Mouse (Mus musculus) hindbrain, embryonic 12.5 days (tissue): ENCODE data around the gene Cabp2. TPM values are rescaled to one million over a fixed set of nuclear protein-coding genes. Genes with fewer than 3 reads are reported as not detected.

Source experiments
- ATAC-seq: fragments of 200-750 bp; cut with Nextera tagmentation; 2 replicates; pipeline ENCODE4 v1.8.0; 2017; ENCODE audit warnings: moderate TSS enrichment; ENCODE audit not compliant: low FRiP score
- H3K27ac ChIP-seq: fragments of 300-500 bp; sonication (generic); 2 replicates; pipeline ENCODE4 v1.5.1; 2016; ENCODE audit warnings: mild to moderate bottlenecking
- H3K27me3 ChIP-seq: fragments of 300-500 bp; sonication (generic); 2 replicates; pipeline ENCODE4 v1.6.1; 2016; ENCODE audit warnings: mild to moderate bottlenecking
- H3K36me3 ChIP-seq: fragments of 300-500 bp; sonication (generic); 2 replicates; pipeline ENCODE4 v1.6.1; 2016; ENCODE audit warnings: mild to moderate bottlenecking
- H3K4me1 ChIP-seq: fragments of 300-500 bp; sonication (generic); 2 replicates; pipeline ENCODE4 v1.6.1; 2016
- H3K4me2 ChIP-seq: fragments of 300-500 bp; sonication (generic); replicated peaks from 2 replicates; pipeline ENCODE4 v1.6.1; 2016; ENCODE audit warnings: mild to moderate bottlenecking
- H3K4me3 ChIP-seq: fragments of 300-500 bp; sonication (generic); 2 replicates; pipeline ENCODE4 v1.5.1; 2016; ENCODE audit warnings: mild to moderate bottlenecking
- H3K9ac ChIP-seq: fragments of 300-500 bp; sonication (generic); 2 replicates; pipeline ENCODE4 v1.6.1; 2016; ENCODE audit warnings: mild to moderate bottlenecking, moderate library complexity
- H3K9me3 ChIP-seq: fragments of 300-500 bp; sonication (generic); replicated peaks from 2 replicates; pipeline ENCODE4 v1.6.1; 2016; ENCODE audit warnings: mild to moderate bottlenecking
- WGBS: fragments of 180-500 bp; shearing (Covaris S2); methylation state at CpG from one replicate; pipeline ENCODE4 v1.1.7; 2016; 5-methylcytosine and 5-hydroxymethylcytosine counted together
- polyA plus RNA-seq: library from polyadenylated mRNA; unstranded; fragments of >200 nt; fragmentation: Nextera tagmentation; extraction: Ambion mirVana; gene quantifications from 2 replicates; pipeline ENCODE4 v1.2.1, GENCODE M21; 2016

The Cabp2 gene
- polyA plus RNA-seq, 1 experiment from 2014 or later: not detected

GRCm38 (mm10) chr19:4099837-4100717 is 18.7 kb downstream of the Cabp2 start, which contains the start of gene Pitpnm1:
Gene Pitpnm1 (plus strand): TSS chr19:4099998.
- H3K4me2 ChIP-seq: peak within 1 kb of the TSS; percentile 69
- H3K4me1 ChIP-seq: peaks cover 49% of the 10 kb centered on the region
- H3K4me3 ChIP-seq: peak within 1 kb of the TSS; percentile 50
- WGBS: 1% methylated on average over 53 of the region's 53 CpGs
- peaks cover 43% of the 10 kb centered on the region for H3K27me3 ChIP-seq
- H3K9ac ChIP-seq: peak within 1 kb of the TSS; percentile 68
- no peaks in the 10 kb centered on the region for H3K9me3 ChIP-seq
- peak within 1 kb of the TSS; percentile 45; the same call in 1 of the 2 replicates for H3K27ac ChIP-seq
- no peak for ATAC-seq
- no peaks in the 10 kb centered on the region for H3K36me3 ChIP-seq

DNA sequence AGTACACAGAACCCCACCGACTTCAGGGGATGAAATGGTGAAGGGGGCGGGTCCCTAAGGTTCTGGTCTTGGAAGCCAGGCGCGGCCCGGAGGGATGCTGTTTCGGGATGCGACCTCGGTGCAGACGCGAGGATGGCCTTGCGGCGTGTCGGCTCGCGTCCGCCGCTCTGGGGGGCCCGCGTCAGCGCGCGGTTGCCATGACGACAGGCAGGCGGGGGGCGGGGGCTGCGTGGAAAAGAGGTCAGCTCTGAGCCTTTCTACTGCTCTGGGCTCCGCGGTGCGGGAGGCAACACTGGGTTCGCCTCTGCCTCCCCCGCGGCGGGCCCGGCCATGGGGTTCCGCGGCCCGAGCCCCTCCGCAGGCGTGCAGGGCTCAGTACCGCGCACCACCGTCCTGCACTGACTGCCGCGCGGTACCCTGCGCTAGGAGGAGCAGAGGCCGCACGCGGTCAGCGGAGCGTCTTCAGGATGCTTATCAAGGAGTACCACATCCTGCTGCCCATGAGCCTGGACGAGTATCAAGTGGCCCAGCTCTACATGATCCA is 19.4 kb downstream of the Cabp2 start:
- peak overlapping the region; percentile 45; the same call in 1 of the 2 replicates for H3K27ac ChIP-seq
- H3K4me1 ChIP-seq: peaks cover 49% of the 10 kb centered on the region
- 1% methylated on average over 52 of the region's 52 CpGs for WGBS
- H3K36me3 ChIP-seq: no peaks in the 10 kb centered on the region
- peaks cover 43% of the 10 kb centered on the region for H3K27me3 ChIP-seq
- H3K4me3 ChIP-seq: peak overlapping the region; percentile 50
- 0 out of 2 replicates have a peak, but pooled peaks have one; percentile 0 for ATAC-seq
- peak overlapping the region; percentile 68 for H3K9ac ChIP-seq
- H3K9me3 ChIP-seq: no peaks in the 10 kb centered on the region
- H3K4me2 ChIP-seq: peak overlapping the region; percentile 69

- Histone ChIP-seq H3K9me3 (no peaks in the 10 kb centered on the region), H3K27me3 (peaks cover 43% of the 10 kb centered on the region), H3K4me2 (peak overlapping the region; percentile 69), H3K9ac (peak overlapping the region; percentile 68), H3K27ac (no peak overlapping the region), H3K36me3 (no peaks in the 10 kb centered on the region), H3K4me1 (peaks cover 45% of the 10 kb centered on the region), H3K4me3 (peak overlapping the region; percentile 50)
- no peak for ATAC-seq
- WGBS: 58% methylated on average over 6 of the region's 6 CpGs
These were observed 20.1 kb downstream of the Cabp2 start for GRCm38 (mm10) chr19:4101466-4101865.

DNA sequence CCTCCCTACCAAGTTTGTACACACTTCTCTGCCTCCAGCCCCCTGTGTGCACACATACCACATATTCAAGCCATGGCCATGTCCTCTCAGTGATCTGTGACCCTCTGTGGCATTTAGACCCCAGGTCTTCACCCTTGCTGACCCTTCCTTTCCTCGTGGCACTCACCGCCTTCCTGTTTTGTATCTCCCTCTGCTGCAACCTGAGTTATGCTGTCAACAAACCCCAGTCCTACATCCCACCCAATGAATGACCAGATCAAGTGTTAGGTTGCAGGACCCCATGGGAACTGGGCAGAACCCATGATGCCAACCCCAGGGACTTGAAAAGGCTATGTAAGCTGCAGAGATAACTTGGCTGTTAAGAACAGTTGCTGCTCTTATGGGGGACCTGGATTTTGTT is 20.7 kb downstream of the Cabp2 start:
- H3K4me2 ChIP-seq: peak overlapping the region; percentile 69; the same call in 1 of the 2 replicates
- H3K9me3 ChIP-seq: no peaks in the 10 kb centered on the region
- H3K4me3 ChIP-seq: no peak overlapping the region
- H3K27me3 ChIP-seq: peaks cover 43% of the 10 kb centered on the region
- H3K4me1 ChIP-seq: peaks cover 43% of the 10 kb centered on the region
- WGBS: 67% methylated on average over 2 of the region's 2 CpGs
- no peak overlapping the region for H3K9ac ChIP-seq
- no peaks in the 10 kb centered on the region for H3K36me3 ChIP-seq
- no peak for ATAC-seq
- no peak overlapping the region for H3K27ac ChIP-seq

GRCm38 (mm10) chr19:4102626-4103025 is 21.2 kb downstream of the Cabp2 start:
- H3K9me3 ChIP-seq: no peaks in the 10 kb centered on the region
- H3K27ac ChIP-seq: no peak overlapping the region
- H3K27me3 ChIP-seq: peaks cover 43% of the 10 kb centered on the region
- no peak overlapping the region for H3K4me3 ChIP-seq
- H3K36me3 ChIP-seq: no peaks in the 10 kb centered on the region; the same call in 1 of the 2 replicates
- 93% methylated on average over 12 of the region's 12 CpGs for WGBS
- no peak for ATAC-seq
- H3K4me2 ChIP-seq: no peak overlapping the region
- H3K4me1 ChIP-seq: peaks cover 42% of the 10 kb centered on the region
- H3K9ac ChIP-seq: no peak overlapping the region

GRCm38 (mm10) chr19:4103294-4103693 is 21.9 kb downstream of the Cabp2 start:
- WGBS: 93% methylated on average over 18 of the region's 18 CpGs
- no peaks in the 10 kb centered on the region for H3K9me3 ChIP-seq
- no peak overlapping the region for H3K9ac ChIP-seq
- no peak overlapping the region for H3K27ac ChIP-seq
- H3K36me3 ChIP-seq: peaks cover 4% of the 10 kb centered on the region; the same call in 1 of the 2 replicates
- ATAC-seq: no peak
- peaks cover 43% of the 10 kb centered on the region for H3K27me3 ChIP-seq
- no peak overlapping the region for H3K4me2 ChIP-seq
- peaks cover 36% of the 10 kb centered on the region for H3K4me1 ChIP-seq
- H3K4me3 ChIP-seq: no peak overlapping the region

DNA sequence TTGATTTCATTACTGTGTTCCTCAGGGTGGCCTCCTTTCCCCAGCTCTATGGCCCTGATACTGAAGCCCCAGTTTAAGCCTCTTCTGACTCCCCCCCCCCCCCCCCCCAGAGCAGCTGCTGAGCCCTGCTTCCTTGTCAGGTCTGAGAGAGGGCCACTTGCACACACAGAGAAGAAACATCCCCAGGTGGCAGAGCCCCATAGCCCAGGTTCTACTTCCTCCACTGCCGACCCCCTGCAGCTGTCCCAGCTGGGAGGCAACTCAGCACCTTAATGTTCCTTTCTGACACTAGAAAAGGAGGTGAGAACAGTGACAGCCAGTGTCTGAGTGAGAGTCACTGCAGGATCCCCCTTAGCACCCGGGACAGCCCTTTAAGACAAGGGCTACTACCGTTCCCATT is 22.4 kb downstream of the Cabp2 start:
- H3K4me2 ChIP-seq: no peak overlapping the region
- H3K9ac ChIP-seq: no peak overlapping the region
- H3K36me3 ChIP-seq: peaks cover 8% of the 10 kb centered on the region; the same call in 1 of the 2 replicates
- ATAC-seq: no peak
- H3K27me3 ChIP-seq: peaks cover 43% of the 10 kb centered on the region
- no peak overlapping the region for H3K4me3 ChIP-seq
- no peak overlapping the region for H3K27ac ChIP-seq
- 79% methylated on average over 3 of the region's 3 CpGs for WGBS
- peaks cover 32% of the 10 kb centered on the region for H3K4me1 ChIP-seq
- no peaks in the 10 kb centered on the region for H3K9me3 ChIP-seq

GRCm38 (mm10) chr19:4104675-4105194 is 23.4 kb downstream of the Cabp2 start:
- Histone ChIP-seq H3K27ac (no peak overlapping the region), H3K9me3 (no peaks in the 10 kb centered on the region), H3K9ac (no peak overlapping the region), H3K4me3 (no peak overlapping the region), H3K36me3 (peaks cover 8% of the 10 kb centered on the region; the same call in 1 of the 2 replicates), H3K4me2 (no peak overlapping the region), H3K27me3 (peaks cover 40% of the 10 kb centered on the region), H3K4me1 (peaks cover 22% of the 10 kb centered on the region)
- WGBS: 90% methylated on average over 16 of the region's 16 CpGs
- ATAC-seq: no peak

- H3K9me3 ChIP-seq: no peaks in the 10 kb centered on the region
- H3K36me3 ChIP-seq: peaks cover 13% of the 10 kb centered on the region
- no peak overlapping the region for H3K4me3 ChIP-seq
- peaks cover 5% of the 10 kb centered on the region for H3K4me1 ChIP-seq
- no peak for ATAC-seq
- peaks cover 21% of the 10 kb centered on the region for H3K27me3 ChIP-seq
- no peak overlapping the region for H3K27ac ChIP-seq
- H3K9ac ChIP-seq: no peak overlapping the region
- no peak overlapping the region for H3K4me2 ChIP-seq
- WGBS: 89% methylated on average over 14 of the region's 14 CpGs
These were observed 25.3 kb downstream of the Cabp2 start for GRCm38 (mm10) chr19:4106654-4107053.

- no peak overlapping the region for H3K27ac ChIP-seq
- H3K9ac ChIP-seq: no peak overlapping the region
- no peaks in the 10 kb centered on the region for H3K4me1 ChIP-seq
- no peak overlapping the region for H3K4me3 ChIP-seq
- peaks cover 30% of the 10 kb centered on the region for H3K36me3 ChIP-seq
- no peak for ATAC-seq
- 92% methylated on average over 9 of the region's 9 CpGs for WGBS
- no peak overlapping the region for H3K4me2 ChIP-seq
- H3K27me3 ChIP-seq: peaks cover 2% of the 10 kb centered on the region; the same call in 1 of the 2 replicates
- H3K9me3 ChIP-seq: no peaks in the 10 kb centered on the region
These were observed 27.2 kb downstream of the Cabp2 start for GRCm38 (mm10) chr19:4108535-4108934.

DNA sequence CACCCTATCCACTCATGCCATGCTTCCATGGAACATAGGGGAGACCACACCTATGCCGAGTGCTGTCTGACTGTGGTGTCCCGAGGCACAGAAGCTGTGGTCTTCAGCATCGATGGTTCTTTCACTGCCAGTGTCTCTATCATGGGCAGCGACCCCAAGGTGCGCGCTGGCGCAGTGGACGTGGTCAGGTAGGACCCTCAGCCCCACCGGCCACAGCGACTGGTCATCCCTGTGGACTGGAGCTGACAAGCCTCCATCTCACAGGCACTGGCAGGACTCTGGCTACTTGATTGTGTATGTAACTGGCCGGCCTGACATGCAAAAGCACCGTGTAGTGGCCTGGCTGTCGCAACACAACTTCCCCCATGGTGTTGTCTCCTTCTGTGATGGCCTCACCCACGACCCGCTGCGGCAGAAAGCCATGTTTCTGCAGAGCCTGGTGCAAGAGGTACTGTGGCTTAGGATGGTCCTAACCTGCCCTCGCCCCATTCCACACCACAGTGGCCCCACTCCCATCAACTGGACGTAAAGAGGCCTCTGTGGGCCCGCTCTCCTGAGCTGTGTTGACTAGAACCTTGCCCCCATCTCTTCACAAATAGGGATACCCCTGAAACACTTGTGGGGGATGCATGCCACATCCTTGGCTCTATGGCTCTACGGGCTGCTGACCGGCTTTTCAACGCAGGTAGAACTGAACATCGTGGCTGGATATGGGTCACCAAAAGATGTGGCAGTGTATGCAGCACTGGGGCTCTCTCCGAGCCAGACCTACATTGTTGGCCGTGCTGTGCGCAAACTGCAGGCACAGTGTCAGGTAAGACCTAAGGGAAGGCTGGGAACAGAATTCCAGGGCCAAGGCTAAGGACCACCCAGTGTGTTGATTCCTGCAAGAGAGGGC is 30.9 kb downstream of the Cabp2 start:
- Histone ChIP-seq H3K4me2 (no peak overlapping the region), H3K4me1 (no peaks in the 10 kb centered on the region), H3K9ac (no peak overlapping the region), H3K27ac (no peak overlapping the region), H3K36me3 (peaks cover 66% of the 10 kb centered on the region), H3K27me3 (no peaks in the 10 kb centered on the region), H3K9me3 (no peaks in the 10 kb centered on the region), H3K4me3 (no peak overlapping the region)
- no peak for ATAC-seq
- WGBS: 96% methylated on average over 26 of the region's 26 CpGs
